Comparison of ENCODE assay signal across 7 mouse cellular contexts in the genomic region with DNA sequence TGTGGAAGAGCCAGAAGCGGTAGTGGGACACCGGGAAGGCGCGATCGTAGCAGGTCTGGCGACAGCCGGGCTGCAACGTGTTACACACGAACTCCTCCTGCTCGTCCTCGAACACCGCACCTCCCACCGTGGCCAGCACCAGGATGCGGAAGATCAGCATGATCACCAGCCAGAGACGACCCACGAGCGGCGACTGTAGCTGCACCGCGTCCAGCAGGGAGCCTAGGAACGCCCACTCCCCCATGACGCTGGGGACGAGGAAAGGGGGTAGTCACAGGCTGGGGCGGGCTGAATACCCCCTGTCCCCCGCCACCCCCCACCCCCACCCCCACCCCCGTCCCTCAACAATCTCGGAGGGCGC. TPM values are rescaled to one million over a fixed set of nuclear protein-coding genes. Genes with fewer than 3 reads are reported as not detected.
DNase-seq lines count a peak whose midpoint lies in the region; ATAC-seq and TF ChIP-seq lines count a peak whose summit lies in the region.

TSS of gene Gjd3 (minus strand) at position 244 of the 361 bp plus-strand sequence.

- peak within 1 kb of the TSS; percentile 98 for H3K4me2 ChIP-seq in lung, embryonic 16.5 days (ENCODE audit: low read depth, low read length)
- peak within 1 kb of the TSS; percentile 88 for H3K4me2 ChIP-seq in forebrain, embryonic 11.5 days (ENCODE audit: low read depth, low read length, severe bottlenecking)
- peak within 1 kb of the TSS; percentile 94 for H3K4me2 ChIP-seq in limb, embryonic 14.5 days (replicated peaks; ENCODE audit: low read depth, low read length, severe bottlenecking)
- H3K4me2 ChIP-seq in stomach, embryonic 15.5 days = peak within 1 kb of the TSS; percentile 98

- 0% methylated on average over 27 of the region's 28 CpGs for WGBS in lung, embryonic 16.5 days
- WGBS in forebrain, embryonic 11.5 days = 3% methylated on average over 28 of the region's 28 CpGs
- WGBS in limb, embryonic 14.5 days = 1% methylated on average over 22 of the region's 28 CpGs
- WGBS in stomach, embryonic 15.5 days = 3% methylated on average over 28 of the region's 28 CpGs

- no peaks in the 10 kb centered on the region for H3K36me3 ChIP-seq in lung, embryonic 16.5 days (ENCODE audit: control insufficient read depth, insufficient read depth, low read length)
- H3K36me3 ChIP-seq in forebrain, embryonic 11.5 days (ENCODE audit: control insufficient read depth, insufficient read depth, low read length) = no peaks in the 10 kb centered on the region
- H3K36me3 ChIP-seq in limb, embryonic 14.5 days (ENCODE audit: control insufficient read depth, insufficient read depth, low read length) = no peaks in the 10 kb centered on the region
- no peaks in the 10 kb centered on the region for H3K36me3 ChIP-seq in stomach, embryonic 15.5 days

- peaks cover 8% of the 10 kb centered on the region; the same call in 1 of the 2 replicates for H3K4me1 ChIP-seq in lung, embryonic 16.5 days (replicated peaks; ENCODE audit: control insufficient read depth, insufficient read depth, low read length)
- no peaks in the 10 kb centered on the region; the same call in 1 of the 2 replicates for H3K4me1 ChIP-seq in forebrain, embryonic 11.5 days (replicated peaks; ENCODE audit: control insufficient read depth, insufficient read depth, low read length)
- H3K4me1 ChIP-seq in limb, embryonic 14.5 days (ENCODE audit: control insufficient read depth, insufficient read depth, low read length) = peaks cover 11% of the 10 kb centered on the region; the same call in 1 of the 2 replicates
- H3K4me1 ChIP-seq in stomach, embryonic 15.5 days = peaks cover 12% of the 10 kb centered on the region

- no peak within 1 kb of the TSS for H3K27ac ChIP-seq in lung, embryonic 16.5 days (ENCODE audit: low read length)
- H3K27ac ChIP-seq in forebrain, embryonic 11.5 days (ENCODE audit: low read depth, low read length) = 0 out of 2 replicates have a peak within 1 kb of the TSS, but pooled peaks have one; percentile 41
- no peak within 1 kb of the TSS; the same call in 1 of the 2 replicates for H3K27ac ChIP-seq in limb, embryonic 14.5 days (replicated peaks; ENCODE audit: low read depth, low read length)
- H3K27ac ChIP-seq in stomach, embryonic 15.5 days = no peak within 1 kb of the TSS

- no peak for ATAC-seq in lung, embryonic 16.5 days (ENCODE audit: low read depth)
- ATAC-seq in forebrain, embryonic 11.5 days (replicated peaks; ENCODE audit: low FRiP score) = no peak
- ATAC-seq in limb, embryonic 14.5 days (ENCODE audit: low FRiP score, low read depth) = peak; percentile 20; the same call in 1 of the 2 replicates
- ATAC-seq in stomach, embryonic 15.5 days (ENCODE audit: insufficient read depth, low FRiP score, low read depth) = no peak; the same call in 1 of the 2 replicates
- ATAC-seq in cerebellum, adult (ENCODE audit: insufficient number of reproducible peaks, low FRiP score, low TSS enrichment) = no peak

- DNase-seq in lung, postnatal 14 days = no peak
- DNase-seq in forebrain, embryonic 11.5 days (ENCODE audit: low spot score) = no peak
- no peak for DNase-seq in limb, embryonic 14.5 days (ENCODE audit: low spot score)
- no peak for DNase-seq in natural killer cell, adult 2 months (ENCODE audit: low spot score in 2 of 2)

- H3K27me3 ChIP-seq in lung, embryonic 16.5 days (ENCODE audit: control insufficient read depth, insufficient read depth, low read depth, low read length) = peaks cover 3% of the 10 kb centered on the region; the same call in 1 of the 2 replicates
- H3K27me3 ChIP-seq in forebrain, embryonic 11.5 days (ENCODE audit: control insufficient read depth, insufficient read depth, low read length) = peaks cover 24% of the 10 kb centered on the region
- no peaks in the 10 kb centered on the region for H3K27me3 ChIP-seq in limb, embryonic 14.5 days (ENCODE audit: control insufficient read depth, insufficient read depth, low read length)
- H3K27me3 ChIP-seq in stomach, embryonic 15.5 days (replicated peaks) = peaks cover 12% of the 10 kb centered on the region; the same call in 1 of the 2 replicates

- H3K9me3 ChIP-seq in lung, embryonic 16.5 days (ENCODE audit: control insufficient read depth, low read length) = no peaks in the 10 kb centered on the region
- H3K9me3 ChIP-seq in forebrain, embryonic 11.5 days (ENCODE audit: control insufficient read depth, low read length) = no peaks in the 10 kb centered on the region
- H3K9me3 ChIP-seq in limb, embryonic 14.5 days (ENCODE audit: control insufficient read depth, low read length) = no peaks in the 10 kb centered on the region
- no peaks in the 10 kb centered on the region for H3K9me3 ChIP-seq in stomach, embryonic 15.5 days

- H3K9ac ChIP-seq in lung, embryonic 16.5 days (ENCODE audit: low read length) = peak within 1 kb of the TSS; percentile 60
- peak within 1 kb of the TSS; percentile 49 for H3K9ac ChIP-seq in forebrain, embryonic 11.5 days (ENCODE audit: low read length)
- peak within 1 kb of the TSS; percentile 48 for H3K9ac ChIP-seq in limb, embryonic 14.5 days (ENCODE audit: low read depth, low read length, severe bottlenecking)
- peak within 1 kb of the TSS; percentile 20 for H3K9ac ChIP-seq in stomach, embryonic 15.5 days

- 0 out of 2 replicates have a peak, but pooled peaks have one; percentile 3 for TF ChIP-seq POLR2A in limb, embryonic 14.5 days (IDR thresholded peaks at IDR 0.05; ENCODE audit: borderline replicate concordance, extremely low read depth, insufficient read depth, insufficient read length)

- peak within 1 kb of the TSS; percentile 60 for H3K4me3 ChIP-seq in lung, embryonic 16.5 days (ENCODE audit: low read length)
- H3K4me3 ChIP-seq in forebrain, embryonic 11.5 days (ENCODE audit: low read depth, low read length) = peak within 1 kb of the TSS; percentile 48
- H3K4me3 ChIP-seq in limb, embryonic 14.5 days (replicated peaks; ENCODE audit: low read length) = peak within 1 kb of the TSS; percentile 54
- peak within 1 kb of the TSS; percentile 59 for H3K4me3 ChIP-seq in stomach, embryonic 15.5 days (replicated peaks)

RNA-seq across cellular contexts. Expression of gene Gjd3, which starts in this region (rescaled TPM):
- 0.31 TPM in 1 of 2 replicates, not detected in the other for polyA plus RNA-seq in lung, embryonic 16.5 days (2015; fragmentation: Nextera tagmentation; extraction: Ambion mirVana)
- 0.23 TPM in 1 of 2 replicates, not detected in the other for polyA plus RNA-seq in forebrain, embryonic 11.5 days (2014; fragmentation: Nextera tagmentation; extraction: Ambion mirVana)
- polyA plus RNA-seq in limb, embryonic 14.5 days (2012; rRNA removed) = 1.3 and 2.2 TPM in 2 replicates
- 0.41 and 0.45 TPM in 2 replicates for polyA plus RNA-seq in limb, embryonic 14.5 days (2014; fragmentation: Nextera tagmentation; extraction: Ambion mirVana)
- 0.42 and 0.43 TPM in 2 replicates for polyA plus RNA-seq in stomach, embryonic 15.5 days (2015; fragmentation: Nextera tagmentation; extraction: Ambion mirVana)
